Mouse (Mus musculus) kidney, adult 11 months (tissue): ENCODE measurements at regions not wholly inside any gene's neighbourhood (a gene's known extent, or its start where the extent isn't known, plus 50 kb on each side); places are given as distances from the start of the nearest gene placed in this dataset.
"Not testable (repeated sequence)": the region's sequence is repeated elsewhere in the genome, so short reads cannot be mapped to it uniquely, and the experiment has no call there.

ENCODE experiments used
- DNase-seq: peaks from one replicate; pipeline ENCODE4 v3.0.0; 2022

GRCm38 (mm10) chr6:107012938-107013511 lies 213.1 kb upstream of the Crbn start:
- DNase-seq, result no peak

- DNase-seq, result no peak
These were observed 219.2 kb upstream of the Crbn start for GRCm38 (mm10) chr6:107019126-107019525.

- DNase-seq, result no peak
These were observed 245.3 kb upstream of the Crbn start for GRCm38 (mm10) chr6:107045177-107045576.

- DNase-seq, result no peak
These were observed 251.7 kb upstream of the Crbn start for GRCm38 (mm10) chr6:107051604-107052003.

- no peak for DNase-seq
These were observed 252.3 kb upstream of the Crbn start for GRCm38 (mm10) chr6:107052180-107052579.

GRCm38 (mm10) chr6:107059001-107059765 lies 259.3 kb upstream of the Crbn start:
- DNase-seq, result no peak

GRCm38 (mm10) chr6:107062886-107063565 lies 263.1 kb upstream of the Crbn start:
- no peak for DNase-seq

- DNase-seq, result no peak
These were observed 270.6 kb upstream of the Crbn start for GRCm38 (mm10) chr6:107070441-107070840.

GRCm38 (mm10) chr6:107092600-107092999 lies 292.7 kb upstream of the Crbn start:
- no peak for DNase-seq

- DNase-seq, result no peak
These were observed 328.8 kb upstream of the Crbn start for GRCm38 (mm10) chr6:107128716-107129115.

- no peak for DNase-seq
These were observed 361.7 kb upstream of the Lrrn1 start for GRCm38 (mm10) chr6:107167736-107168491.

GRCm38 (mm10) chr6:107218309-107218708 lies 311.3 kb upstream of the Lrrn1 start:
- no peak for DNase-seq

- no peak for DNase-seq
These were observed 310.8 kb upstream of the Lrrn1 start for GRCm38 (mm10) chr6:107218721-107219120.

- no peak for DNase-seq
These were observed 307.0 kb upstream of the Lrrn1 start for GRCm38 (mm10) chr6:107222602-107223001.

GRCm38 (mm10) chr6:107229843-107230242 lies 299.7 kb upstream of the Lrrn1 start:
- DNase-seq, result not testable (repeated sequence)

GRCm38 (mm10) chr6:107237692-107238091 lies 291.9 kb upstream of the Lrrn1 start:
- DNase-seq, result no peak

- no peak for DNase-seq
These were observed 285.6 kb upstream of the Lrrn1 start for GRCm38 (mm10) chr6:107243981-107244380.

GRCm38 (mm10) chr6:107280348-107280747 lies 249.2 kb upstream of the Lrrn1 start:
- no peak for DNase-seq

GRCm38 (mm10) chr6:107290850-107291249 lies 238.7 kb upstream of the Lrrn1 start:
- DNase-seq, result no peak

- no peak for DNase-seq
These were observed 225.7 kb upstream of the Lrrn1 start for GRCm38 (mm10) chr6:107303676-107304369.

GRCm38 (mm10) chr6:107319565-107319964 lies 210.0 kb upstream of the Lrrn1 start:
- no peak for DNase-seq

GRCm38 (mm10) chr6:107350503-107350902 lies 179.1 kb upstream of the Lrrn1 start:
- DNase-seq, result no peak

- peak; percentile 13 for DNase-seq
These were observed 154.3 kb upstream of the Lrrn1 start for GRCm38 (mm10) chr6:107375274-107375673.
